Mouse (Mus musculus) adrenal gland, adult (tissue): Measurements from ENCODE around the gene Lmx1b.

Experiments
- DNase-seq, 2 experiments: peaks; one replicate each; pipeline ENCODE4 v3.0.0; 2022 to 2023; ENCODE audit warnings: low spot score in 1 of 2; ENCODE audit not compliant: inconsistent age in 2 of 2

Lmx1b gene

GRCm38 (mm10) chr2:33630081-33631021 lies 10.0 kb downstream of the Lmx1b start:
- DNase-seq = no peak

GRCm38 (mm10) chr2:33629641-33630040 lies 10.7 kb downstream of the Lmx1b start:
- DNase-seq = no peak

GRCm38 (mm10) chr2:33628791-33629190 lies 11.5 kb downstream of the Lmx1b start:
- no peak for DNase-seq

GRCm38 (mm10) chr2:33627058-33627375 lies 13.3 kb downstream of the Lmx1b start:
- no peak for DNase-seq

GRCm38 (mm10) chr2:33626262-33627057 lies 13.9 kb downstream of the Lmx1b start:
- DNase-seq = no peak

- no peak for DNase-seq
Measured at GRCm38 (mm10) chr2:33617670-33618069, 22.6 kb downstream of the Lmx1b start.

GRCm38 (mm10) chr2:33616411-33616843 lies 23.9 kb downstream of the Lmx1b start:
- DNase-seq = peak in 1 of 2 experiments; percentile 63

GRCm38 (mm10) chr2:33615843-33616344 lies 24.4 kb downstream of the Lmx1b start:
- DNase-seq = no peak

- no peak for DNase-seq
Measured at GRCm38 (mm10) chr2:33605487-33606256, 34.6 kb downstream of the Lmx1b start.

GRCm38 (mm10) chr2:33604846-33605486 lies 35.3 kb downstream of the Lmx1b start:
- DNase-seq = no peak

GRCm38 (mm10) chr2:33600520-33600919 lies 39.8 kb downstream of the Lmx1b start:
- no peak for DNase-seq

GRCm38 (mm10) chr2:33597384-33597783 lies 42.9 kb downstream of the Lmx1b start:
- DNase-seq = no peak

- DNase-seq = no peak
Measured at GRCm38 (mm10) chr2:33595085-33595423, 45.3 kb downstream of the Lmx1b start.

GRCm38 (mm10) chr2:33594181-33595084 lies 45.9 kb downstream of the Lmx1b start:
- DNase-seq = no peak

GRCm38 (mm10) chr2:33592931-33593555 lies 47.3 kb downstream of the Lmx1b start:
- no peak for DNase-seq

GRCm38 (mm10) chr2:33589280-33589679 lies 51.0 kb downstream of the Lmx1b start:
- DNase-seq = no peak

GRCm38 (mm10) chr2:33584937-33585910 lies 55.1 kb downstream of the Lmx1b start:
- DNase-seq = no peak

- DNase-seq = no peak
Measured at GRCm38 (mm10) chr2:33583761-33584160, 56.5 kb downstream of the Lmx1b start.
